Mouse (Mus musculus) embryonic fibroblast, embryonic 13.5 days (primary cell): ENCODE data around the gene Olfr364-ps1.

Source experiments
- CTCF ChIP-seq: IDR thresholded peaks from 2 replicates; pipeline ENCODE4 v1.5.1; 2011; ENCODE audit warnings: mild to moderate bottlenecking, control low read depth, low read length, moderate library complexity, borderline replicate concordance; ENCODE audit not compliant: insufficient read depth
- POLR2A ChIP-seq: IDR thresholded peaks from 2 replicates; pipeline ENCODE4 v1.6.1; 2011; ENCODE audit warnings: low read depth, mild to moderate bottlenecking, control low read depth, low read length, moderate library complexity

DNA sequence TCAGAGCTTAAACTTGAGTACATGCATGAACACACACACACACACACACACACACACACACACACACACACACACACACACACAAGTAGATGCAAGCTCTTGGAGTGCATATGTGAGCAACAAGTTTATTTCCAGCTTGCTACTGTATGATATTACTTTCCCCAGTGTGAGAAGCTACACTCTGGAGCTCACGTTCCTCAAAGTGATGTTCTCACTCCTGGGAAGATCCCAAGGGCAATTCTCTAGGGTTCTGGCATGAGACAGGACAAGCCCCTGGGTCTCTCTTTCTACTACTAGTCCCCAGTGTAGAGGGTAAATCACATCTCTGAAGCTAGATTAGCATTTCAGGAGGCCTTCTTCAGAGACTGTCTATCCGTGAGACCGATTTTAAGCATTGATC, at the start of gene Olfr364-ps1:
- TF ChIP-seq POLR2A (no peak), CTCF (no peak)
